Mouse (Mus musculus): ENCODE measurements around the gene Map2k1.
"Not testable (repeated sequence)": the region's sequence is repeated elsewhere in the genome, so short reads cannot be mapped to it uniquely, and the experiment has no call there.

Map2k1 gene

DNA sequence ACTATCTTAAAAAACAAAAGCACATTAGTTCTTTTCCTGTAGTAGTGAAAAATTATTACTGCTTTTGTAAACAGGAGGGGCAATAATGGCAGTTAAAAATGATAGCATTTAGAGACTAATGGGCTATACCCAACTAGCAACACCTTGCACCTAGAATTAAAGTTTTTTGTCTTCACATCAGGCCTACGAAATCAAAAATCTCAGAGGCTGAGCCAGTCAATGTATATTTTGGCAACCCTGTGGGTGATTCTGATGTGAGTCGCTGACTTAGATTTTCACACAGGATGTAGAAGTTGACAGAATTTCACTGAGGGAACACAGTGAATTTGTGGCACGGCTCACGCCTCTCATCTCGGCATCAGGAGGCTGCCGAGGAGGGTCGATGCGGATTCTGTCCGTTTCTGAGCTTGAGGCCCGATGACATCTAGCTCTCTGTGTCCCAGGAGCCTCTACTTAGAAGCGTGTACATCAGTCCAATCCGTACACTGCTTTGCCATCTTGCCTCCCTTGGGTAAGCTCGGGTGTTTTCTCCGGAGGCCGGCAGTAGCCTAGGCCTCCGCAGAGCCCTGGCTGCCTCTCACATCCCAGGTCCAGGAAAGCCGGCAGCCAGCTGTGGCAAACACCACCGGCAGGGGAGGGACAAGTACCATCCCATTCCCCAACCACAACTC, 81.2 kb downstream of the Map2k1 start:
- no peak for DNase-seq (ENCODE audit: low read depth in 2 of 2, low spot score in 2 of 2)

DNA sequence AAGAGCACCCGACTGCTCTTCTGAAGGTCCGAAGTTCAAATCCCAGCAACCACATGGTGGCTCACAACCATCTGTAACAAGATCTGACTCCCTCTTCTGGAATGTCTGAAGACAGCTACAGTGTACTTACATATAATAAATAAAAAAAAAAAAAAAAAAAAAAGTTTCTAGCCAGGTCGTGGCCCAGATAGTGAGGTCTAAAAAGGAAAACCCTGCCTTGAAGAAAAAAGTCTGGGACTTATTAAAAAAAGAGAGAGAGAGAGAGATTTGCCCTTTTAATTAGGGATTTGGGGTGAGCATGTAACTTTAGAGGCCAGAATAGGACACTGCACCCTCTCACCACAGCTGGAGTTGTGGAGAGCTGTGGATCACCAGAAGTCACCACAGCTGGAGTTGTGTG, 83.5 kb downstream of the Map2k1 start:
- DNase-seq (ENCODE audit: low read depth in 2 of 2, low spot score in 2 of 2), result not testable (repeated sequence)

DNA sequence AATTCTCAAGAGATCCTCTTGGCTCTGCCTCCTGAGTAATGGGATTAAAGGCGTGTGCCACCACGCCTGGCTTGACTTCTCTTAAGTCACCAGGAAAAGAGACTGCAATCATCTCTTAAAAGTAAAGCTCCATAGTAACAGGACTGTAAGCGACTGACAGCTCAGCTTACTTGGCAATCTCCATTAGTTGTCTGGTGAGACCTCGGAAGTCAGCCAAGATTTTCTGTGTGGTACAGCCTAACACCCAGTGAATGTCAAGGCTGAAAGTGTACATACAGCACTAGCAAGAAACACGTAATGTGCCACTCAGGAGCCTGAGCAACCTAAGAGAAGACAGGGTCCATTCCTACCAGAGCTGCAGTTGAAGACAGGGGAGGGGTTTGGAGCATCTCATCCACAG, 93.0 kb downstream of the Map2k1 start:
- DNase-seq (ENCODE audit: low read depth in 2 of 2, low spot score in 2 of 2), result no peak

DNA sequence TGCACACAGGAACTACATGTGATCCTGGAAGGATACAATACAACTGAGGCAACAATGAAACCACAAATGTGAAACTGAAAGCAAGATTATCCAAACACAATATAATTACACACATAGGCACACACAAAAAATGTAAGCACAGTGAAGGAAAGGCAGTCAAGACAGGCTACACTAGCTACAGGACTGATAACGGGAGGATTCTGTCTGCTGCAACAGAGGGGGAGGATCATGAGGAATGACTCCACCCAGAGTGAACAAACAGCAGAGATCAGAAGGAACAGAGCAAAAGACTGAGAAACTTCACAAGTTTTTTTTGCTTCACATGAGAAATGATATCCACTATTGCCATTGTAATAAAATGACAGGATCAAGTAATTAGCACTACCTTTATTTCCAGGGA, 96.8 kb downstream of the Map2k1 start:
- DNase-seq (ENCODE audit: low read depth in 2 of 2, low spot score in 2 of 2), result no peak

DNA sequence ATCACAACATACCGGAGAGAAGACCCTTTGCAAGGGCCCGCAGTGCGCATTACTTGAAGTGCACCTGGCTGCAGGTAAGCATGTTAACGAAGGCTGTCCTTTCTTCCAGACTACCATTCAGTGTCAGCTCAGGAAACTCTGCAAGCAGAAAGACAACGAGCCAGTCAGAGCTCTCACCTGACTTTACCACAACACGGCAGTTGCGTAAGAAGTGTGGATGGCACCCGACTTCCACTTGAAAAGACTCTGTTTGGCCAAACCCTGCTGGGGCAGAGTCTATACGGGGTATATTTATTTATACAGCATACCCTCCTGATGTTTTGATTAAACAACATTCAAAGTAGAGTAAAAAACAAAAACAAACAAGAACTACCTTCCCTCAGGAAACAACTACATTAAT, 113.6 kb downstream of the Map2k1 start:
- DNase-seq (ENCODE audit: low read depth in 2 of 2, low spot score in 2 of 2), result no peak

DNA sequence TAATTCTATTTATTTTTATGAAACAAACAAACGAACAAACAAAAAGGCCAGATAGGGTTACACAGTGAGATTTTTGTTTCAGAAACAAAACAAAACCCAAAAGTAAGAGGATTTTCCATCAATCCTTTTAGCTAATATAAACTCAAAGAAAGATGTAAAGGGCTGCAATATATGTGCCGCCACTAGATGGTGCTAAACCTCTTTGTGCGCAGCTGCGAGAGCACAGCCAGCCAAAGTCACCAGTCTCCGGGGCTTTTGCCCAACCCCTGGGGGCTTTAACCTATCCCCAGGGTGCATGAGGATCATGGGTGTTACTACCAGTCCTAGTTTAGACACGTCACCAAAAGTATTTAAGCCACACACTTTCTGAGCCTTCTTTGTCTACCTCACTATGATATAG, 114.5 kb downstream of the Map2k1 start:
- peak; percentile 54 to 64 for DNase-seq (ENCODE audit: low read depth in 2 of 2, low spot score in 2 of 2)
